Mouse (Mus musculus) activated CD4-positive, CD25-positive, alpha-beta regulatory T cell, adult 4 months (primary cell): ENCODE data around the gene Trmu. TPM values are rescaled to one million over a fixed set of nuclear protein-coding genes. Genes with fewer than 3 reads are reported as not detected.
"Not testable (repeated sequence)": the region's sequence is repeated elsewhere in the genome, so short reads cannot be mapped to it uniquely, and the experiment has no call there.

Source experiments
- ATAC-seq: one replicate; pipeline ENCODE4 v1.8.0; 2017
- polyA plus RNA-seq, 2 experiments: library from polyadenylated mRNA; unstranded; fragments of 100-300 nt; shearing (Covaris generic); gene quantifications; one replicate each; pipeline ENCODE4 v1.2.1; 2017

The Trmu gene
- 10 to 100 TPM; 25.4 to 26.8 TPM for polyA plus RNA-seq

GRCm38 (mm10) chr15:85878848-85879497 is at the start of gene Trmu:
Gene Trmu, plus strand, starts transcription at chr15:85879312.
- ATAC-seq, result peak; percentile 90

- no peak for ATAC-seq
These were observed 49.6 kb upstream of the Trmu start for GRCm38 (mm10) chr15:85829470-85829869.

GRCm38 (mm10) chr15:85831954-85832590 is 47.0 kb upstream of the Trmu start, which contains the start of gene Ttc38:
Gene Ttc38, plus strand, starts transcription at chr15:85832306.
- peak; percentile 91 for ATAC-seq

GRCm38 (mm10) chr15:85832599-85832998 is 46.5 kb upstream of the Trmu start:
- ATAC-seq, result no peak

GRCm38 (mm10) chr15:85835335-85835734 is 43.8 kb upstream of the Trmu start:
- ATAC-seq, result no peak

- no peak for ATAC-seq
These were observed 42.2 kb upstream of the Trmu start for GRCm38 (mm10) chr15:85836887-85837286.

GRCm38 (mm10) chr15:85840983-85841382 is 38.1 kb upstream of the Trmu start:
- ATAC-seq, result no peak

GRCm38 (mm10) chr15:85841796-85842360 is 37.2 kb upstream of the Trmu start:
- ATAC-seq, result no peak

- ATAC-seq, result no peak
These were observed 34.0 kb upstream of the Trmu start for GRCm38 (mm10) chr15:85845071-85845470.

GRCm38 (mm10) chr15:85851656-85852392 is 27.3 kb upstream of the Trmu start:
- no peak for ATAC-seq

- peak; percentile 17 for ATAC-seq
These were observed 20.1 kb upstream of the Trmu start for GRCm38 (mm10) chr15:85858980-85859489.

- ATAC-seq, result peak; percentile 99
These were observed 19.6 kb upstream of the Trmu start, which contains the start of gene Gtse1 for GRCm38 (mm10) chr15:85859490-85860031. Gene Gtse1, plus strand, starts transcription at chr15:85859745.

GRCm38 (mm10) chr15:85865913-85866312 is 13.2 kb upstream of the Trmu start:
- not testable (repeated sequence) for ATAC-seq

- peak; percentile 87 for ATAC-seq
These were observed 11.4 kb upstream of the Trmu start for GRCm38 (mm10) chr15:85867696-85868095.

- no peak for ATAC-seq
These were observed 1.8 kb upstream of the Trmu start for GRCm38 (mm10) chr15:85877336-85877735.

GRCm38 (mm10) chr15:85879498-85879895 is 385 bp downstream of the Trmu start:
- ATAC-seq, result peak; percentile 34

GRCm38 (mm10) chr15:85885606-85886005 is 6.5 kb downstream of the Trmu start:
- ATAC-seq, result no peak

GRCm38 (mm10) chr15:85889235-85889634 is 10.1 kb downstream of the Trmu start:
- no peak for ATAC-seq

GRCm38 (mm10) chr15:85891971-85892370 is 12.9 kb downstream of the Trmu start:
- ATAC-seq, result no peak

GRCm38 (mm10) chr15:85892498-85893118 is 13.5 kb downstream of the Trmu start:
- ATAC-seq, result no peak

GRCm38 (mm10) chr15:85893871-85894270 is 14.8 kb downstream of the Trmu start:
- ATAC-seq, result no peak

GRCm38 (mm10) chr15:85896284-85896683 is 17.2 kb downstream of the Trmu start:
- peak; percentile 85 for ATAC-seq
